Mouse (Mus musculus) kidney, adult 18-20 months (tissue): ENCODE data around the gene Arfgap3.
"Not testable (repeated sequence)": the region's sequence is repeated elsewhere in the genome, so short reads cannot be mapped to it uniquely, and the experiment has no call there.

Source experiments
- DNase-seq: peaks from one replicate; pipeline ENCODE4 v3.0.0; 2021

The Arfgap3 gene

GRCm38 (mm10) chr15:83349954-83350711 is at the start of gene Arfgap3:
Gene Arfgap3 (minus strand): TSS chr15:83350247.
- peak; percentile 95 for DNase-seq

DNA sequence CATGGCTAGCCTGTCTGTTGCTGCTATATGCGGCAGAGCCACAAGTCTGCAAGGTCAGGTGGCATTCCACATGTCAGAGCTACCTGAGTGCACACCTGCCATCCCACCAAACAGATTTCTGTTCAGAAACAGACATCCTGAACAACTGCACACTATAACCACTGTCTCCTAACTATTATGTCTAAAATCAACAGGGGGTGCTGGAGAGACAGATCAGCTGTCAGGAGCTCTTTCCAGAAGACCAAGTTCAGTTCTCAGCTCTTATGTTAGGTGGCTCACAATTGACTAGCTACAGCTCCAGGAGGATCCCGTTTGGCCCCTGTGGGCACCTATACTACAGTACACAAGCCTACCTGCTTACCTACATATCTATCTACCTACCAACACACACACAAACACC is 42.7 kb upstream of the Arfgap3 start:
- DNase-seq: no peak

DNA sequence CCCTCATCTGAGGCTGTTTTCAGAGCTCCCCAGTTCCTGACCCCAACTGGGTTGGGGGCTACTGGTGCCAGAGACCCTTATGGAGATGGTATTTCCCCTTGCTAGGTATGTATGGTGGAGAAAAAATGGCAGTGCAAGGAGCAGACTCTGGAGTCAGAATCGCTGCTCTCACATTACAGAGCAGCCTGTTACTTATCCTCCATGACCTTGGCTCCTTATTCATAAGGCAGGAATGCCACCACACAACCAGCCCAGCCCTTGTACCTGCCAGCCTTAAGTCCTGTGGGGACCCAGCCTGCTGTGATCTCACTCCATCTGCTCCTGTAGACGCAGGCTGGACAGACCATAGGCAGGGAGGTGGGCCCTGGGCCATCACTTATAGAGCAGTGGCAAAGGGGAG is 37.9 kb upstream of the Arfgap3 start:
- DNase-seq: no peak

DNA sequence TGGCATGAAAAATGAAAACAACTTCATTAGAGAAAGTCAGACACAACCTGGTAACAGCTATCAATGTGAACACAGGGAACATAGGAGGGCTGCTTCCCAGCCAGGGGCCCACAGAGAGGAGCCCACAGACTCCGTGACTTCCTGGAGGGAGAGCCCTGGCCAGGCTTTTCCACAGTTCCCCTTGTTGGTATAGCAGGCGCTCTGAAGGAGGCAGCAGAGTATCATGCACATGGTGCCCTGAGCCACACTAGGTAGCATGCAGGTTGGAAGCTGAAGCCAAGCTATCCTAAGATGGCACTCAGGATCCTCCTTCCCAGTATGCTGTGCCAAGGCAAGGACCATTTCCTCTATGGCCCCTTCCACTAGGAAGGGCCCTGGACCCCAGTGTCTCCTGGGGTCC is 33.6 kb upstream of the Arfgap3 start:
- DNase-seq: no peak

- DNase-seq: no peak
Measured at GRCm38 (mm10) chr15:83383136-83383535, 33.1 kb upstream of the Arfgap3 start.

DNA sequence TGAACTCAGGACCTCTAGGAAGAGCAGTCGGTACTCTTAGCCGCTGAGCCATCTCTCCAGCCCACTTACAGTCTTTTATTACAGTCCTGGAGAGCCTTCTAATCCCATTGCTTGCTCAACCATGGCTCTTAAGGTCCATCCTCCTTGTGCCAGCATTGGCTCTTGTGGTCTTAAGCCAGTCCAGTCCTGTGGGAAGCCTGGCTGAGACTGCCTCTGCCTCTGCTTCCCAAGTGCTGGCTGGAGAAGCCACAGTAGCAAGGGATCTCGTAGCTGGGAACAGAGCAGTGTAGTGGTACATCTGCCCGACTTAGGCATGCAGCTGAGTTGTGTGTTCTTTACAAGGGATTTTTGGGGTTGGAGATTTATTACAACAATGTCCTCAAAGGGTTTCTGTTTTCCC is 32.4 kb upstream of the Arfgap3 start:
- DNase-seq: no peak

DNA sequence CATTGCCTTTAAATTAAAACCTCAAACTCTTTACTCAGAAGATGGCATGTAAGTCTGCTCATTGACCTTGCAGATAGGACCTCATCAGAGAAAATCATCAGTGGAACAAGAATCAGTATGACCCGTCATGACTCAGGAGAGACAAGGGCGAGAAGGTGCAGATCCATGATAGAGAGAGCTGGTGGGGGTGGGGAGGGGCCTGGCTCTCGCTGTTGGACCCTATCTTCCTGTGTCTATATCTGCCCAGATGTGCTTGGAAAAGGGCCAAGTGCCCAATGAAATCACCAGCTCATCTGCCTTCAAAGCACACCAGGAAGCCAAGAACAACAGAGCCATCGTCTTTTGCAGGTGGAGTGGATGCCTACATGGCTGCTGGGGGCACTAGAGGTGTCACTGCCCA is 27.1 kb upstream of the Arfgap3 start:
- DNase-seq: no peak

- DNase-seq: peak; percentile 73
Measured at GRCm38 (mm10) chr15:83375136-83375535, 25.1 kb upstream of the Arfgap3 start.

DNA sequence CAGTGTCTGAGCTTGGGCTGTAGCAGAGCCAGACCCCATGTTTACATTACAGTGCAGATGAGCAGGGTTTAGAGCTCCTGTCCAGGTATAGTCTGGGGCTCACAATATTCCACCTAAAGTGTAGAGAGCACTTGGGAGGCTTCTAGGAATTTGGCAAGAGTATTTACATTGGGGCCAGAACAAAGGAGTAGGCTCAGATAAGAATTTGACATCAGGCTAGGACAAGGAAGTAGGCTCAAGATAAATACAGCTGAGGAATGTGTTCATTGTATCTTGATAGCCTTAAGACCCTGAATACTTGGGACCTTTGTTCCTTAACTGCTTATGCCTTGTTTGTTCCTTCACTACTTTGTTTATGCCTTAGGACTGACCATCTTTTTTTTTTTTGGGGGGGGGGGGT is 24.0 kb upstream of the Arfgap3 start:
- no peak for DNase-seq

- DNase-seq: not testable (repeated sequence)
Measured at GRCm38 (mm10) chr15:83368702-83369101, 18.7 kb upstream of the Arfgap3 start.

GRCm38 (mm10) chr15:83368261-83368660 is 18.2 kb upstream of the Arfgap3 start:
- peak; percentile 57 for DNase-seq

- peak; percentile 83 for DNase-seq
Measured at GRCm38 (mm10) chr15:83366933-83367552, 17.0 kb upstream of the Arfgap3 start.

- no peak for DNase-seq
Measured at GRCm38 (mm10) chr15:83365697-83366096, 15.7 kb upstream of the Arfgap3 start.

- no peak for DNase-seq
Measured at GRCm38 (mm10) chr15:83364194-83364593, 14.1 kb upstream of the Arfgap3 start.

DNA sequence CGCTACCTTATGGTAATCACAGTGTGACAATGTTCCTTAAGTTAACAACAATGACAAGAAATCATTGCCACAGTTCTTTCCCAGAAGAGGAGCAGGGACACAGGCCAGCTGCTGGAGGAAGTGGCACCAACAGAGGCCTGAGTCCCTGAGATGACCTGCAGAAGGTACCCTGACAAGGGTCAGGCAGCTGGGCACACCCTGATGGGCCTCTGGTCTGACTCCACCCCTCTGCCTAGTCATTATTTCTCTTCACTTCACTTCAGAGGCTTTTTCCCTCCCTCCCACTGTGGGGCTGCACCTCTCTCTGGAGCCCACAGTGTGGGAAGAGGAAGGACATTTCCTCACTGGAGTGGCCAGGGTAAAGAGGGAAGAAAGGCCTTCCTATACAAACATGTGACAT is 12.8 kb upstream of the Arfgap3 start:
- DNase-seq: not testable (repeated sequence)

DNA sequence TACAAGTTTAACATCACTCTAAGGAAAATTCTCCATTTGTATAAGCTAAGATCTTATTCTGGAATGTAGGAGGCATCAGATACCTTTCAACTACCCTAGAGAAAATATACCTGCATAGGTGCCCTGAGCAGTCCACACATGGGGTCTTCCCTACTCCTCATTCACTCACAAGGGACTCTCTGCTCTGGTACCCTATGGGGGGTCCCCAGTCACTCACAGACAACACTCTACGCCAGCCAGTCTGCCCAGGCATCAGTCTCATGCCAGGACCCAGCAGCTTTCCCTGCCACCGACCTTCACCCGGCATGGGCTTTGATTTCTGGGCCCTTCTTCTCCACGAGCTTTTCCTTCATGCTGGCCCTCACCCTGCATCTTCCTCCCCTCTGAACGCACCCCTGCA is 10.9 kb upstream of the Arfgap3 start:
- DNase-seq: not testable (repeated sequence)

GRCm38 (mm10) chr15:83360140-83360539 is 10.1 kb upstream of the Arfgap3 start:
- no peak for DNase-seq

- no peak for DNase-seq
Measured at GRCm38 (mm10) chr15:83358476-83358875, 8.4 kb upstream of the Arfgap3 start.

GRCm38 (mm10) chr15:83351546-83351945 is 1.5 kb upstream of the Arfgap3 start:
- no peak for DNase-seq

DNA sequence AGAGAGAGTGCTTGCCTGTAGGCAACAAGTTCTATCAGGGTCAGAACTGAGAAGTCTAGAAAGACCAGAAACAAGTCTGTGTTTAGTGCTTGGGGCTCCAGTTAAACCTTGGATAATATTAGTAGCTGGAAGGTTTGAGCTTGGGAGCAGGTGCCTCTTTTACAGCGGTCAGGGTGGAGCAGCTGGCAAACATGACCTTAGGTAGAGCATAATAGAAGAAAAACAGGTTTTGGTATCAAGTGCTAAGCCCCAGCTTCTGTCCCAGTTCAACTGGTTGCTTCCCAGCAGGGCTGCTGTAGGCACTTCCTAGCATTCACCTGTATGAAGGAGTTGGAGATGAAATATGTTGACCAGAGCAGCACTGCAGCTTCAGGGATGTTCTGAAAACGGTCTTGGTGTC is 812 bp upstream of the Arfgap3 start:
- no peak for DNase-seq

DNA sequence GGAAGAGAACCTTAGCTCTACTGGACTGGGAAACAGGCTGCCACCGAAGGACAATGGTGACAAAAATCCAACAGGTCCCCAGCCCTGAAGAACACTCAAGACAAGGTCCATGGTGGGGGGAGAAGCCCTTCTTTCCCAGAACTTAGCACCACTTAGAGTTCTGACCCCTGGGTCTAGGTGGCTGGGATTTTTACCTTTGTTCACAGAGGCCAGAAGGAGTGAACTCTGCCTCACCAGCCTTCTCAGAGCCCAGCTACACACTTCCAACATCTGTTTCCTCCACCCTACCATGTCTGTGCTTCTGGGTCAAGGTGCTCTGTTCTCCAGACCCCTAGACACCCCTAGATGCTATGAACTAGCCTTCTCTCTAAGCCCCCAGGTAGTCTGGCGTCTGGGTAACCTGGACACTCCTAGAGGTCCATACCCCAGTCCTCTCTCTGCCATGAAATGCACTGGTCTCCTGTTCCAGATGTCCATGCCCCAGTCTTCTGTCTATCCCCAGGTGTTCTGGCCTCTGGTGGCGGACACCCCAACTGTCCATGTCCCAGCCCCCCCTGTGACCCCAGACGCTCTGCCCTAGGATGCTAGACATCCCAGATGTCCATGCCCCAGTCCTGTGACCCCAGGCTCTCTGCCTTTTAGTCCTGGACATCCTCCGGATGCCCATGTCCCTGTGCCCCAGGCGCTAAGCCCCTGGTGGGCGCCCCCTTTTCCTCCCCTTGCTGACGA is 658 bp downstream of the Arfgap3 start:
- peak; percentile 31 for DNase-seq

DNA sequence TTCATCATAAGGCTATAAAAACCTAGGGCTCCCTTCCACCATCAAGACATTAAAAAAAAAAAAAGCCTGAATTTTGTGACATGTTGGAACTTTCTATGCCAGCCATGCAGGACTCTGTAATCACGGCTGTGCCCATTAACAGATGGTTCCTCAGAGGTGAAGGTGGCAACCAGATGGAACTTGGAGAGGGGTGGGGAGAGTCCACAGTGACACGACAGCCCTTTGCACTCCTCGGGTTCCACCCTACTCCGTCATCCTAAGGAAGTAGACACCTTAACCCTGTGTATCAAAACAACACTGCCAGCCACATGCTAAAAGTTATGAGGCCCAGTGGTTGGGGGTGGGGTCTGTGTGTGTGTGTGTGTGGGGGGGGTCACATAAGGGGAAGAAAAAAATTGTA is 1.3 kb downstream of the Arfgap3 start:
- no peak for DNase-seq

GRCm38 (mm10) chr15:83345898-83346529 is 4.0 kb downstream of the Arfgap3 start:
- DNase-seq: no peak
